Mouse (Mus musculus) cortical plate, adult 2 months (tissue): ENCODE measurements around the gene Ankrd13b. TPM values are rescaled to one million over a fixed set of nuclear protein-coding genes. Genes with fewer than 3 reads are reported as not detected.
A peak's percentile ranks its signal among the peaks of the same experiment; 100 is the strongest.

Experiments used
- H3K27ac ChIP-seq: fragments of 200-500 bp; 2 replicates; pipeline ENCODE4 v1.5.1; 2012; ENCODE audit warnings: low read length, control low read depth, inconsistent platforms; ENCODE audit not compliant: insufficient read depth
- H3K4me1 ChIP-seq: fragments of 200-500 bp; 2 replicates; pipeline ENCODE4 v1.6.1; 2011; ENCODE audit warnings: low read length; ENCODE audit not compliant: control insufficient read depth, insufficient read depth
- H3K4me3 ChIP-seq: fragments of 200-500 bp; 2 replicates; pipeline ENCODE4 v1.5.1; 2011; ENCODE audit warnings: mild to moderate bottlenecking, low read length, control low read depth; ENCODE audit not compliant: insufficient read depth
- CTCF ChIP-seq: fragments of 200-500 bp; IDR thresholded peaks from 2 replicates; pipeline ENCODE4 v1.5.1; 2011; ENCODE audit warnings: mild to moderate bottlenecking, control low read depth, low read length; ENCODE audit not compliant: insufficient read depth; ENCODE audit errors: extremely low read depth
- POLR2A ChIP-seq: fragments of 200-500 bp; IDR thresholded peaks from 2 replicates; pipeline ENCODE4 v1.6.1; 2011; ENCODE audit warnings: mild to moderate bottlenecking, low read length, control low read depth; ENCODE audit not compliant: insufficient read depth; ENCODE audit errors: extremely low read depth
- polyA plus RNA-seq: library from polyadenylated mRNA; depleted of rRNA; stranded (reverse); fragments of >200 nt; gene quantifications from 2 replicates; pipeline ENCODE4 v1.2.3, GENCODE M21; 2012; rRNA removed

Gene Ankrd13b
- polyA plus RNA-seq, 1 experiment = 150 TPM

DNA sequence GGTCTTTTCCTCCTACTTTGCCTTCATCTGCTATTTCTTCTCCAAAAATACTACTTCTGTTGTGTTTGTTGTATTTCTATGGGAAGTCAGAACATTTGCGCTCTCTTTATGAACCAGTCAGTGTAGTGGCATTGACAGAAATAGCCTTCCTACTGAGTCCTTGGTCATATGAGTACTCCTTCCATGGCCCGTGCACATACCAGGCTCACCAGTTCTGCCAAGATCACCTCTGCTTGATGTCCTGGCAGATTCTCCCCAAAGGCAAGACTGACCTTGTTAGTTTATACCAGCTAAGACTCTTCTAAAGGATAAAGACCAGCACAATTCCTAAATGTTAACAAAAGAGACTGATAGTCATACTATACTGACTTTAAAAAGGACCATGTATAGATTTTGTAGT, 37.8 kb downstream of the Ankrd13b start:
- no peak overlapping the region for H3K27ac ChIP-seq
- TF ChIP-seq POLR2A (no peak), CTCF (no peak)
- H3K4me3 ChIP-seq = no peak overlapping the region
- H3K4me1 ChIP-seq = peaks cover 1% of the 10 kb centered on the region; the same call in 1 of the 2 replicates

- TF ChIP-seq POLR2A = no peak
- TF ChIP-seq CTCF = no peak
- Histone ChIP-seq H3K27ac (no peak overlapping the region), H3K4me3 (no peak overlapping the region), H3K4me1 (peaks cover 2% of the 10 kb centered on the region; the same call in 1 of the 2 replicates)
Measured at GRCm38 (mm10) chr11:77449224-77449623, 40.3 kb downstream of the Ankrd13b start.

DNA sequence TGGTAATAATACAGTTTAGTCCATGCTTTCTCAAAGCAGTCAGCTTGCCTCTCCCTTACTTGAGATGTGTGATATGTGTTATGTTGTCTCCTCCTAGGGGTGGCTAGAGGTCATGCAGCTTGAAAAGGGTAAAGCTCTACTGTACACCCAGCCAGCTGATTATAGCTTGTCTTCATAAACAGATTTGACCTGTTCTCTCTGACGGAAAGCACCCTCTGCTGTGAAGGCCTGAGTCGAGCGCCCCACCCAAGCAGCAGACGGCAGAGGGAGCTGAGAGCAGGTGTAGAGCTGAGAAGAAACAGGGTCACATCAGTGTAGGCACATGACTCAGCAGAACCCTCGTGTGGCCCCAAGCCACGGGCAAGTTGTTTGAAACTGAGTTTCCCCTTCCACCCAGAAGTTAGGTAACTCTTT, 42.8 kb downstream of the Ankrd13b start:
- peak; percentile 66 for TF ChIP-seq CTCF
- no peak for TF ChIP-seq POLR2A
- Histone ChIP-seq H3K4me1 (peaks cover 4% of the 10 kb centered on the region; the same call in 1 of the 2 replicates), H3K4me3 (no peak overlapping the region), H3K27ac (no peak overlapping the region)

- Histone ChIP-seq H3K4me3 (no peak overlapping the region), H3K27ac (no peak overlapping the region), H3K4me1 (peaks cover 4% of the 10 kb centered on the region; the same call in 1 of the 2 replicates)
- TF ChIP-seq POLR2A = no peak
- no peak for TF ChIP-seq CTCF
Measured at GRCm38 (mm10) chr11:77444939-77445338, 44.5 kb downstream of the Ankrd13b start.

DNA sequence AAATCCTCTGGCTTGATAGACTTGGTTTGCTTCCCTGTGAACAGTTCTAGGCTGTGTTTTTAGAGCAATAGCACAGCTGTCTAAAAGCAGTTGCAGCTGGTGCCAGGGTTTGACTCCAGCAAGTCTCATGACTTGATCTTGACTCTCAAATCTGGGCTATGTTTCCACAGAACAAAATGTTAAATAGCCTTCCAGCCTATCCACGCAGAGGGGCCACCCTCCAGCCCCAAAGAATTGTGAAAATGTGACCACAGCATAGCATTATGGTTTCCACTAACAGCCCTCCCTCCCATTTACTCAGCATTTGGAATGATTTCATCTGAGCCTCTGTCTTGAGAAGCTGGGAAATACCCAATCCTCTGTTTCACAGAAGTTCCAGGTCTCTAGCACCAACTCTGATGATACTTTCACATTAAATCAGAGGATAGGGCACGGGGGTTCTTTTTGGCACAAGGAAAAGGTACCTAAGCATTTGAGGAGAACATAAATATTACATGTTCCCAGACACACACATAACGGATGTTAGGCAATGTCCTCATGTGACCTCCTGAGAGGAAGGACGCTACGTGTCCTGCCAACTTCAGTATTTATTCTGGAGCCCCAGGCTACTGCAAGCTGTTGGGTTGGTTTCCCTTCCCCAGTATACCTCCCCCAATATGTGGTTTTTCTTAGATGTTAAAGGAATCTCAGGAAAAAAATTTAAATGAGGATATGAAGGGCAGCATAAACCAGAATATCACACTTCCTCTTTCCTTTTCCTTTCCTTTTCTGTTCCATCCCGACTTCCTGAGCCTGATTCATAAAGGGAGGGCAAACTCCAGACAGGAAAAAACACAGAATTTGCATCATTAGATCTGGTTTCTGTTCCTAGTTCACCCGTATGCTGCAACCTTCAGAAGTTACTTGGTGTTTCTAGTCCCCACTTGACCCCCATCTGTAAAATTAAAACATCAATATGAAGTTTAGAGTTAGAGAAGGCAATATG, 47.0 kb downstream of the Ankrd13b start:
- H3K4me3 ChIP-seq = no peak overlapping the region
- peaks cover 4% of the 10 kb centered on the region; the same call in 1 of the 2 replicates for H3K4me1 ChIP-seq
- TF ChIP-seq CTCF (no peak), POLR2A (no peak)
- H3K27ac ChIP-seq = peak overlapping the region; percentile 82

GRCm38 (mm10) chr11:77441020-77441419, 48.5 kb downstream of the Ankrd13b start:
- H3K4me3 ChIP-seq = no peak overlapping the region
- TF ChIP-seq CTCF = no peak
- no peak for TF ChIP-seq POLR2A
- peaks cover 2% of the 10 kb centered on the region; the same call in 1 of the 2 replicates for H3K4me1 ChIP-seq
- H3K27ac ChIP-seq = no peak overlapping the region

- H3K4me1 ChIP-seq = peaks cover 2% of the 10 kb centered on the region; the same call in 1 of the 2 replicates
- TF ChIP-seq POLR2A = no peak
- no peak for TF ChIP-seq CTCF
- H3K27ac ChIP-seq = no peak overlapping the region
- H3K4me3 ChIP-seq = no peak overlapping the region
Measured at GRCm38 (mm10) chr11:77440081-77440480, 49.4 kb downstream of the Ankrd13b start.

GRCm38 (mm10) chr11:77437026-77437425, 52.5 kb downstream of the Ankrd13b start:
- H3K4me3 ChIP-seq = no peak overlapping the region
- H3K27ac ChIP-seq = no peak overlapping the region
- TF ChIP-seq POLR2A (no peak), CTCF (no peak)
- H3K4me1 ChIP-seq = peaks cover 2% of the 10 kb centered on the region; the same call in 1 of the 2 replicates

DNA sequence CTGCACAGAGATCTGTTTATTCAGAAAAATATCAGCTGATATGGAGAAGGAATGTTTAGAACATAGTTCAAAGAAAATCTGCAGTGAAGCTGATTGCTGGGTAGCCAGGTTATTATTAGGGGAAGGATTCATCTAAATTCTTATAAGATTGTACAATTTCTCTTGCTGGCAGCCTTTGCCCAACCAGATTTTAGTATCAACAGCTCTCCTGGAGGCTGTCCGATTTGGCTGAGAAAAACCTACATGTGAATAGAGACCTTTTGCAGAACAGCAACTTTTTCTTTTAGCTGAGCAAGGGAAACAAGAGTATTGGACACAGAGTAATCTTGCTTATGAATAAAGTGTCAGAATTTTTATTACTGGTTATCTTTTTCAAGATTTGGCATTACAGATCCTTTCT, 61.0 kb downstream of the Ankrd13b start:
- no peak overlapping the region for H3K4me3 ChIP-seq
- no peak for TF ChIP-seq CTCF
- no peak for TF ChIP-seq POLR2A
- H3K27ac ChIP-seq = no peak overlapping the region
- no peaks in the 10 kb centered on the region for H3K4me1 ChIP-seq

GRCm38 (mm10) chr11:77423175-77423859, 66.2 kb downstream of the Ankrd13b start:
- H3K27ac ChIP-seq = no peak overlapping the region
- TF ChIP-seq POLR2A (no peak), CTCF (no peak)
- H3K4me3 ChIP-seq = no peak overlapping the region
- no peaks in the 10 kb centered on the region for H3K4me1 ChIP-seq

Other genes with a start within 250 kb of the Ankrd13b start
- 154 and 169 TPM in 2 replicates for gene Coro6, start 27.3 kb downstream of the Ankrd13b start, polyA plus RNA-seq
- gene Git1, start 3.9 kb upstream of the Ankrd13b start, polyA plus RNA-seq = 204 and 230 TPM in 2 replicates
- gene Abhd15, start 25.4 kb upstream of the Ankrd13b start, polyA plus RNA-seq = 0.64 and 0.77 TPM in 2 replicates
- 6.8 and 7.2 TPM in 2 replicates for gene Trp53i13, start 26.3 kb upstream of the Ankrd13b start, polyA plus RNA-seq
- gene Gm10392, start 29.5 kb upstream of the Ankrd13b start, polyA plus RNA-seq = not detected in 2 replicates
- 29.7 and 29.9 TPM in 2 replicates for gene Taok1, start 118.1 kb upstream of the Ankrd13b start, polyA plus RNA-seq
- 15.4 and 17.2 TPM in 2 replicates for gene Nufip2, start 196.5 kb upstream of the Ankrd13b start, polyA plus RNA-seq
- gene Cryba1, start 235.6 kb upstream of the Ankrd13b start, polyA plus RNA-seq = not detected in 2 replicates